Mouse (Mus musculus) adipocyte (in vitro differentiated cells): ENCODE measurements around the gene Olfml2a.

Experiments used
- DNase-seq: peaks from one replicate; pipeline ENCODE4 v3.0.0-alpha.2; 2016; ENCODE audit warnings: low spot score

The Olfml2a gene

DNA sequence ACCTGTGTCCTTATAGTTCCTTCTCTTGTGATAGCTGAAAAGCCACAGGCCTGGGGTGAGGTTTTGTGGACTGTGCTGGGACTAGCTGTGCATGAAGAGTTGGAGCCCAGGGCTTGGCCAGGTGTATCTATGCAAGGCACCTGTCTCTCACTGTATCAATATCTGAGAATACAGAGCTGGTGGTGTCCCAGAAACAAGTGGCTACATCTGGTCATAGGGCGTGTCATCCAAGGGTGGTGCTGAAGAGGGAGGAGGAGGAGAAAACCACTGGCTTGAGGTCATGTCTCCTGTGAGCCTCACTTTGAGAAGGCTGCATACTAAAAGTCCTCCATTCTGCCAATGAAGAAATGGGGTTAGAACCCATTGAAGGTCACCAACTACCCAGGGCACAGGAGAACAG lies 6.2 kb downstream of the Olfml2a start:
- DNase-seq: no peak

DNA sequence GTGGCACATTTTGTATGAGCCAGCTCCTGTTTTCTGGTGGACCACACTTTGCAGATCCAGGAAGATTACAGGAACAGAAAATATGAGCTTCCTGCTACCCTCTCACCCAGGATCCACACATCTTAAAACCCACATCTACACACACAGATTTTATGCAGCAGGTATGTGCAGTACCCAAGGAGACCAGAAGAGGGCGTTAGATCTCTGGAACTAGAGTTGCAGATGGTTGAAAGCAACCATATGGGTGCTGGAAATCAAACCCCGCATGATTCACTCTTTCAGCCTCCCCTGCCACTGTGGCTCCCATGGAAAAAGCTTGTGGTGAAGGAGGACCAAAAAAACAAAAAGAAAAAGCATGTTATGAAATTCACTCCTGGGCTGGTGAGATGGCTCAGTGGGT lies 7.3 kb downstream of the Olfml2a start:
- DNase-seq: no peak

DNA sequence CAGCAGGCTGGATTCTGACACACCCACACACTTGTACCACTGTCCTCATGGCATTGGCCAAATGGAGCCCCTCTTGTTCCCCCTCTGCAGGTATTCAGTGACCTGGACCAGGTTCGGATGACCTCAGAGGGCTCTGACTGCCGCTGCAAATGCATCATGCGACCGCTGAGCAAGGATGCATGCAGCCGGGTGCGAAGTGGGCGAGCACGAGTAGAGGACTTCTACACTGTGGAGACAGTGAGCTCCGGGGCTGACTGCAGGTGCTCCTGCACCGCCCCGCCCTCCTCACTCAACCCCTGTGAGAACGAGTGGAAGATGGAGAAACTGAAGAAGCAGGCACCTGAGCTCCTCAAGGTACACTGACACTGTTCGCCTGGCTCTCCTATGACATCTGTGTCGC lies 9.6 kb downstream of the Olfml2a start:
- no peak for DNase-seq

DNA sequence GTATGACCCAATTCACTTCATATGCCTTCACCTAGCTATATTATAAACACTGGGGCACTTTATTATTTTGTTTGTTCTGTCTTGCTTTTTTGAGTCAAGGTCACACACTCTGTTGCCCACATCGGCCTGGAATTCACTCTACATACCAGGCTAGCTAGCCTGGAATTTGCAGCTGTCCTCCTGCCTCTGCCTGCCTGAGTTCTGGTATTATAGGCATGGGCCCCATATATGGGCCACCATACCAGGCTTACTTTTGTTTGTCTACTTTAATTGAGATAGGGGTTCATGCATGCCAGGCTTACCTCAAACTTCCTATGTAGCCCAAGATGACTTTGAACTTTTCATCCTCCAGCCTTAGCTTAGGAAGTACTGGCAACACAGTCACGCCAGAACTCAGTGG lies 10.1 kb downstream of the Olfml2a start:
- DNase-seq: no peak

DNA sequence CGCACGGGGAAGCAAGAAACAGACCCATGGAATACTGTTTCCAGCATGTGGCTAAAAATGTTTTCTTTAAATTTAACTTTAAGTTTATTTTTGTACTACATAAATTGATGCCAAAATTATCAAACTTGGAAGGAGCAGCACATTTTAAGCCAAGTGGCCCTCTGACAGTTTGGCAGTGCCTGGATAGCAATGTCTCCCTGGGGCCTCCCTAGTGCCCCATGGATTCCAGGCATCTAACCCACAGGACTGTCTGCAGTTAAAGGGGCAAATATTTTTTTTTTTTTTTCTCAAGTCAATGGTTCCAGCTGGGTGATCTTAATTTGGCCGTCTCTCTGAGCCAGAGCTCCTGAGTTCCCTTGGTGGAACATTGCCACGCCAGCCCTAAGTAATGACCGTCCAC lies 11.4 kb downstream of the Olfml2a start:
- peak; percentile 58 for DNase-seq

DNA sequence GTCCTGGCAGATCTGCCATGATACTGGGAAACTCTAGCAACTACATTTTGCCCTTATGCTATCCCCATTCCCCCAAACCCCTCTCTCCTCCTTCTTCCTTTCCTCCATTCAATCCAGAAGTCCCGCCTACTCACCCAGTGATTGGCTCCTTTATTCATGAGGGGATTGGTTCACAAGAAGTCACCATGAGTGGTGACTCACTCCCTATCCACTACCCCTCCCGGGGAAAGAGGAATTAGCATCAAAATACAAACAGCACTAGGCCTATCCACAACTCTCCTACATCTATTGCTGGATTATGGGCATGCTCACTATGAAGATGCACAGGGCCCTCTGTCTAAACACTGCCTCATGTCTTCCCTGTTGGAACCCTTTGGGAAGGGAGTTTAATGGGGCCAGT lies 12.2 kb downstream of the Olfml2a start:
- peak; percentile 71 for DNase-seq

DNA sequence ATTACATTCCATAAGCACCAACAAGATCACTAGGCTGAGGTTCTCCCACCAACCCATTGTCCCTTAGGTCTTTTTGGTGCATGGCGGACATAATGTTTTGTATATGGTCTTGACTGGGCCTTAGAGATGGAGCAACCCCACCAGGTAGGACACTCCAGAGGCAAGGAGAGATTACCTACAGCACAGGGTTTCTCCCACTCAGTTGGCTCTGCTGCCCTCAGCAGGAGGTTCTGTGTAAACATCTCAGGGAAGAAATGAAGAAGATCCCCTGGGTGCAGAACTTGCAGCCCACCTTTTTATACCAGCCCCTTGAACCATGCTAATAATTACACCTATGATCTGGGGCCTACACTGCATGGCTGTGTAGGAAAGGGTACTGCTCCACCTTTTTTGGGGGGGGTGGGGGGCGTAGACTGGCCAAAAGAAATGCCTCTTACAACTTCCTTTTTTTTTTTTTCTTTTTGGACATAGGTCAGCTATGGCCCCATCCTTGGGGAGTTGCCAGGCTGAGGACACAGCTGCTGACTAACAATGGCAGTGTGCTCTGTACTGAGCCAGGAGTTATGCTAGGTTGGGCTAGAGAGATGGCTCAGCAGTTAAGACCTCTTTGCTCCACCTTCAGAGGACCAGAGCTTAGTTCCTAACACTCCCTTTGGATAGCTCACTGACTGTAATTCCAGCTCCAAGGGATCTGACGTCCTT lies 12.8 kb downstream of the Olfml2a start:
- DNase-seq: peak; percentile 93

DNA sequence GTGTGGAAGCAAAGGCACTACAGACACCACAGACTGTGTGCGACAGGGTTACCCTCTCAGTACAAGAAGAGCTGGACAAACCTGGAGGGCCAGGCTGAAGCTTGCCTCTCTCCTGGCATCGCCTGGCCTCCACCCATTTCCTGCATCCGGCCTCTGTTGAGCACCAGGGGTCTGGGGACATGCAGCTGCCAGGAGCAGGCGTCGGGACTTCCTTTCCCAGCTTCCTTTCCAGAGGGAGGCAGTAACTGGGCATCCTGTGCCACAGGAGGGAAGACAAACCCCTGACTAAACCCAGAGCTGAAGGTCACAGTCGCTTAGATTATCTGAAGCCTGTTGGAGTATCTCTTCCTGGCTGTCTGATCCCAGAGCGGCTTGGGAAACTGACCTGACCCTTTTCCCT lies 15.8 kb downstream of the Olfml2a start:
- DNase-seq: no peak

DNA sequence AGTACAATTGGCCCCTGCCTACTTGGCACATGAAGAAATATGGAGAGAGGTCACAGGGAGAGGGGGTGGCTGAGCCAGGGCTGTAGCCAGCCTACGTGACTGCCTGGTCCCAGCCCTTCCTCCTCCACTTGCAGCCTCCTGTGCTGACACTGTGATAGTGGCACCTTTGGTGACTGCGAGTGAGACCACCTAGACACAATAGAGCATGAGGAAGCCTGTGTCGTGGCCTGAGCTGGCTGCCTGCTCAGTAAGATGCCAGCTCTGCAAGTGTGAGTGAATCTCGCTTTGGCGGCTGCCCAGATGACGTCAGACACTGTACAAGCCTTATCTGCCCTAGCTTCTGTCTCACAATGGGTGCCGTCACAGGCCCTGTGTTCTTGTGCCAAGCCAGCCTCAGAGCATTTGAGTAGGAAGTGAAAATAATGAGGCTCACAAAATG lies 18.5 kb downstream of the Olfml2a start:
- DNase-seq: peak; percentile 99

DNA sequence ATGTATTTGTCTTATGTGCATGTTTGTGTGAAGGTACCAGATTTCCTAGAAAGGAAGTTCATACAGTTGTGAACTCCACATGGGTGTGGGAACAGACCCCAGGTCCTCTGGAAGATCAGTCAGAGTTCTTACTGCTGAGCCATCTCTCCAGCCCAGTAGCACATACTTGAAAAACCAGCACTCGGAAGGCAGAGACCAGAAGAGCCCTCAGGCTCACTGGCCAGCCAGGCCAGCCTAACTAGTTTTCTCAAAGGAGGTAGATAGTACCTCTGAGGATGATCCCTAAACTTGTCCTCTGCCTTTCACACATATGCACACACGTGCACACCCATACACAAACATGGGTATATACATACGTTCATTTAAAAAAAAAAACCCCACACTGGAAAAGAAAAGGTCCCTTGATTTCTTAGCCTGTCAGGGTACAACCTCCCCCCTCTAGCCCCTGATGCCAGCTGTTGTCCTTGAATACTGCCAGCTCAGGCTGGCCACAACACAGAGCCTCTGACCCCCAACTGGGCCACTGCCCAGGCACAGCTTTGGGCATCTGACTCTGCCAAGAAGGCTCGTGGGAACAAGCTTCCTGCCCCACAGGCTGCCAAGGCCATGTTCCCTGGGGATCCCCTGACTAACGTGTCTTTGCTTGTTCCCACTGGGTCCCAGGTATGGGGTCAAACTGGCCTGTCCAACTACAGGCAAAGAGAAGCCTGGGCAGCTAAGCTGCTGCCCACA lies 21.5 kb downstream of the Olfml2a start:
- DNase-seq: peak; percentile 99

DNA sequence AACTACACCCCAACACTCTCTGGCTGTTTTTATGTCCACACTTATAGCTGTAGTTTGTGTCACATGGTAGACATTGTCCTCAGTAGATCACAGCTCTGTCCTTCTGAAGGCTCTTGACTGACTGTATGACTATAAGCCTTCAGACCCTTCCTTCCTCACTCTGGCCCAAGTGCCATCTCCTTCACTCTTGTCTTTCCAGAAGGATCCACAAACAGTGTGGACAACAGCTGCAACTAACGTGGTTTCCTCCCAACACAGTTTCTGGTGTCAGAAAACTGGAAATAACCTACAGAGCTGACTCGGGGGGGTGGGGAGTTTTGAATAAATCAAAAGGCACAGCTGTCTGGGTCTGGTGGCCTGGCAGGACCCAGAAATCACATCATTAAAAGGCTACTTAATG lies 24.3 kb downstream of the Olfml2a start:
- DNase-seq: no peak

DNA sequence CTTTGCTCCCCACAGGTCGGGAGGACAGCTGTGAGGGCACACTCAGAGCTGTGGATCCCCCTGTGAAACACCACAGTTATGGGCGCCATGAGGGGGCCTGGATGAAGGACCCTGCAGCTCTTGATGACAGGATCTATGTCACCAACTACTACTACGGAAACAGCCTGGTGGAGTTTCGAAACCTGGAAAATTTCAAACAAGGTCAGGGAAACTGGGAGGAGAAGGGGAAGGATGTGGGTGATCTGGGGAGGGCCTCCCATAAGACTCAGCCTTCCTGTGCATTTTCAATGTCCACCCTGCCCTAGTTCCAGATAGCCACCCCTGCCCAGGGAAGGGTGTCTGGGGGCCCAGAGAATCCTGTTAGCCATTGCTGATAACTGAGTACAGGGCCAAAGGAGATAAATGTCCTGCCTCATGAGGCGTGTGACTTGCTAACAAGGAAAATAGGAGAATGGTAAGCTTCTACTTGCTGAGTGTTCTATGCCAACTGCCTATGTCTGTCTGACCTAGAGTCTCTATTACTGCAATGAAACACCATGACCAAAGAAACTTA lies 26.0 kb downstream of the Olfml2a start:
- no peak for DNase-seq

DNA sequence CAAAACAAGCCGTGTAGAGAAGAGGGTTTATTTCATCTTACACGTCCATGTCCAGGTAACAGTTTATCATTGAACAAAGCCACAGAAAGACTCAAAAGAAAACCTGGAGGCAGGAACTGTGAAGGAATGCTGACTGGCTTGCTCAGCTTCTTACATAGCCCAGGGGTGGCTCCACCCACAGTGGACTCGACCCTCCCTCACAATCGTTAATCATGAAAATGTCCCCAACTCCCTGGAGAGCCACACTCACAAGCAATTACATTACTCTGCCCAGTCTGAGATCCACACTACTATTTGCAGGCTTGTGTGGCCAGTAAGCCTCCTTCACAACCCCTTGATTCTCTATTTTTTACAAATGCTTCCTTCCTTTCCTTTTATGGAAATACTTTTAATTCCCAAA lies 32.4 kb downstream of the Olfml2a start:
- peak; percentile 52 for DNase-seq

DNA sequence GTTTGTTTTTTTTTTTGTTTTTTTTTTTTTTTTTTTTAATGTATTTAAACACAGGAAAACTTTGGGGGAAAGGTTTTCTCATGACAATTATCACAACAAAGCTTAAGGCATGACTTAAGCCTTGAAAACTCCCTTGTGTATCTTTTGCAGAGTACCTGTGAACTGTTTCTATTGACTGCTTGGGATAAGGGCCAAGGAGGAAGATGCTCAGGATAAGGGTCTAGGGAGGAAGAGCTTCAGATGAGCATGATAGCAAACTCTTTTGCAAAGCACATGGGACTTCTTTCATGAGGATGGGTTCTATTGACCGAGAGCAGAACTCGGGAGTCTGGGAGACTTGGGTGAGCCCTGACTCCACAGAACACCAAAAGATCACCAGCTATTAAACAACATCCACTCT lies 37.9 kb downstream of the Olfml2a start:
- no peak for DNase-seq

DNA sequence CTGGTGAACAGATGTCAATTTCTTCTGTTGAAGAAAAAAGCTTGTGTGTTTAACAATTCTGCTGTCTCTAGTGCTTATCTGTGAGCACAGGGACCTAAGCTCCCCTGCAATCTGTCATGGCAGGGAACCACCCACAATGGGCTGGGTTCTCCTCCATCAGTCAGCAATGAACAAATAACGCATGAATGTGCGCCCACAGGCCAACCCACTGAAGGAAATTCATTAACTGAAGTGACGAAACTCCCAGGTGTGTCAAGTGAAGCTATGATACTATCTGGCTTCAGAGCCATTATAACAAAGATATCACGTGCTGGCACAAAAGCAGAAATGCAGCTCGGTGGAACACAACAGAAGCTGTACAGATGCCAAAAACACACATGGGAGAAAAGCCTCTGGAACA lies 38.3 kb downstream of the Olfml2a start:
- DNase-seq: no peak

DNA sequence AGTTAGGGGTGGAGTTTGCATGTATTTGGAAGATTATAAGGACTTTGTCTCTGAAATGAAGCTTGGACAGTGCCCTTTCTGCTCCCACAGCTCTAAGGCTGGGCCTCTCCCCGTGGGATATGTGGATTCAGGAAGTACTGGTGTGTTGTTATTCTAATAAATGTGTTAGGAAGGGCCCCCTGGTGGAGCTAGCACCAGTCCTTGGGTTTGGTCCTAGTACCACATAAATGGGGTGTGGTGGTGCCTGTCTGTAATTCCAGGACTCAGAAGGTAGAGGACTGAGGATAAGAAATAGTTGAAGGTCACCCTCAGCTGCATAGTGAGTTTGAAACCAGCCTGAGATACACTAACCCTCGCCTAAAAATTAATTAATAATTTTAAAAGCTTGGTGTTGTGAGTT lies 41.4 kb downstream of the Olfml2a start:
- peak; percentile 42 for DNase-seq

DNA sequence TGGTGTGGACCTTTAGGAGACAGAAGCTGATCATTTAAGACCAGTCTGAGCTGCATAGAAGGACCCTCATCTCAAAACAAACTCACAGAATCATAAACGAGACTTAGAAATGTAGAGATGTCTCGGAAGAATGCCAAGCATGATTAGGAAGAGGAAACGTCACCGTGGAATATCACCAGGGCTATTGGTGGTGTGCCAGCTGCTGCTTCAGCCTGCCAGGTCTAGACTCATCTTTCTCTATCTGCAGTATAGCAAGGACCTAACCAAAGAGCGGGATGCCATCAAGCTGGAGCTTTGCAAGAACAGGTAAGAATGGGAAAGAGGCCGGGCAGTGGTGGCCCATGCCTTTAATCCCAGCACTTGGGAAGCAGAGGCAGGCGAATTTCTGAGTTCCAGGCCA lies 41.9 kb downstream of the Olfml2a start:
- no peak for DNase-seq

DNA sequence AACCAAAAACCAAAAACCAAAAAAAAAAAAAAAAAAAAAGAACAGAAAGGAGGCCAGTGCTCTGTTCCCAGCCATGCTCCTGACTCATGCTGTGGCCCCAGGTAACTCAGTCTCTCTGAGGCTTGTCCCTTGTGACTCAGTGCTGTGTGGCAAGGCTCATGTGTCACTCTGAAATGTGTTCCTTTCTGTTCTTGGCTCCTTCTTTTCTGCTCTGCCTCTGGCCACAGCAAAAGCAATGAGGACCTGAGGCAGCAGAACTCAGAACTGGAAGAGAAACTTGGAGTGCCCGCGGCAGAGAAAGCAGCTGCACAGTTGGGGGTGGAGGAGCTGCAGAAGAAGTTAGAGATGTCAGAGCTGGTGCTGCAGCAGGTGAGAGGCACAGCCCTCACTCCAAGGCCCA lies 42.4 kb downstream of the Olfml2a start:
- DNase-seq: peak; percentile 55

DNA sequence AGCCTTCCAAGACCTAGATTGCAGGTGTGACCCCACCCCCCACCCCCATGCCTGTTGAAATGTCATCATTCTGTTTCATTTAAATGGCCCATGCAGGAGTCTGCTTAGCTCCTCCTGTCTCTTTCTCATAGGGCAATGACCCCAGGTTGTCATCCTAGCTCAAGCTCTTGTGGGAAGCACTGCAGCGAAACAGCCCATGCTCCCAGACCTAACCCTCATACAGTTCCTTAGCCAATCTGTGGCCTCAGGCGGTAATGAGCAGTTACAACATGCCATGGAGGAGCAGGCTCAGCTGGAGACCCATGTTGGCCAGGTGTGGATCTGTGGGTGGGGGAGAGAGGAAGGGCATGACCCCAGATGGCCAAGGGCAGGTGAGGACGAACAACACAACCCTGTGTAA lies 43.4 kb downstream of the Olfml2a start:
- DNase-seq: no peak

DNA sequence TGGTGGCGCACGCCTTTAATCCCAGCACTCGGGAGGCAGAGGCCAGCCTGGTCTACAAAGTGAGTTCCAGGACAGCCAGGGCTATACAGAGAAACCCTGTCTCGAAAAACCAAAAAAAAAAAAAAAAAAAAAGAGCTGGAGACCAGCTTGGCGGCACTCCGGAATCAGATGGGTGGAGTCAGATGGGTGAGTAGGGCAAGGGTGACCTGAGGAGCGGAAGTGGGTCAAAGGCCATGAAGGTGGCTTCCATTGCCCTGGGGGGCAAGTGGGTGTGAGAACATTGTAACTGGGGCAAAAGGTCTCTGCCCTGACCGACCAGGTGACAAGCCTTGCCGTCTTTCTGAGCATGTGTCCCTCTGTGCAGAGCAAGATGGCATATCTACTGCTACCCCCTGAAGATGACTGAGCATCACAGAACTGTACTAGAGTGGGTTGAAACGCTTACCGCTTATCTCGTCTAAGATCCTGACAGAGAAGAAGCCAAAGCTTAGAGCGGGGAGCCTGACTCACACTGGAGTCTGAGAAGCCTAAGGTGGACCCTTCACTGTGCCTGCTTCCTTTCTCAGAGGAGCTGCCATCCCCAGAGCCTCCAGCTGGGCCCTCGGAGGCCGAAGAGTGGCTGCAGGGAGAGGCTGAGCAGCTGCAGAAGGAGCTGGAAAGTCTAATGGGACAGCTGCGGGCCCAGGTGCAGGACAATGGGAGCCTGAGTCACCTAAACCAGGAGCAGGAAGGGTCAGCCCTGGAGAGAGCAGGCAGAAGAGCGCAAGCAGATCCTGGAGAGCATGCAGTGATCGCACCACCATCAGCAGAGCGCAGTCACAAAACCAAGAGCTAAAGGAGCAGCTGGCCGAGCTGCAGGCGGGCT lies 44.4 kb downstream of the Olfml2a start:
- no peak for DNase-seq

DNA sequence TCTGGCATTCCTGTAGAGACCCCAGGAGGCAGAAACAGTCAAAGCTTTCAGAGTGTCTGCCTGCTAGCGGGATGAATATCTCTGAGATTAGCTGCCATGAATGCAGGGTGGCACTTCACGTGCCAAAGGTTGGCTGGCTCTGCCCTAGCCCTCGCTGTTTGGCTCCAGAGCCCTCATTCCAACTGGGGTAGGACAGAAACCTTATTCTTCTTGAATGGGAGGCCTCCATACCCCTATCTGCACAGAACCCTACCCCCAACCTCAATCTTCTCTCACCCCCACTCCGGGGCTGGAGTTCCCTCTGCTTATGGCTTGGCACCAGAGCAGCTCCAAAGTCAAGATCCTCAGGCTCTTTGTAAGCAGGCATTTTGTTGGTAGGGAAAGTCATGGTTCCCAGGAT lies 46.1 kb downstream of the Olfml2a start:
- no peak for DNase-seq

DNA sequence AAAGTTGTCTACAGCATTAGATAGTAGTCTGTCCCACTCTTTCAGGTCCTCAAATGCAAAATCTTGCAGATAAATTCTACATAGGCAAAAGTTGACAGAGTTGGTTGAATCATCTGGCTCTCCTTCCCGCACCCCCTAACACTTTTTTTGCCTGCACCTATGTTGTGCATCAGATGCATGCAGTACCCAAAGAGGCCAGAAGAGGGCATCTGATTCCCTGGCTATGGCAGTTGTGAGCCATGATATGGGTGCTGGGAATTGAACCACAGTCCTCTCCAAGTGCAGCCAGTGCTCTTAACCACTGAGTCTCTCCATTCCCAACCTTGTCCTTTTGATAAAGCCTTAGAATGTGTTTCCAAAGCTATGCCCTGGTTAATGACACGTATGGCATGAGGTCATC lies 51.7 kb downstream of the Olfml2a start:
- DNase-seq: no peak

DNA sequence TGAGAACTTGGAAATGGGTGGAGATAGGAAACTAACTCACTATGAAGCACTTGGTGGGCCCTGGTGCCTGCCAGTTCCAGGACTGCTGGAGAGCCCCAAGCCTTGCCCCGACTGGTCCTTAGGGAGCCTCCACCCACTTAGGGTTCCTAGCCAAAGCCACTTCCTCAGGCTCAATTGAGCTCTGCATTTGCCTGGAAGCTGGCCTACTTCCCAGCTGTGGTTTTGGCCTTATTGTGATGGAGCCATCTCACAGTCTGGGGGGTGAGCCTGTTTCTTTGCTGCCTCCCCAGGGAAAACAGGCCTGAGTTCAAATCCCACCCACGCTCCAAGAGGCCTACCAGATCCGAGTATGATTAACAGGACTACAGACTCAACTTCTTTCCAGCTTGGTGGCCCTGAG lies 54.8 kb downstream of the Olfml2a start:
- peak; percentile 96 for DNase-seq
